Mouse (Mus musculus): Measurements from ENCODE around the gene Rgs7.

The Rgs7 gene

DNA sequence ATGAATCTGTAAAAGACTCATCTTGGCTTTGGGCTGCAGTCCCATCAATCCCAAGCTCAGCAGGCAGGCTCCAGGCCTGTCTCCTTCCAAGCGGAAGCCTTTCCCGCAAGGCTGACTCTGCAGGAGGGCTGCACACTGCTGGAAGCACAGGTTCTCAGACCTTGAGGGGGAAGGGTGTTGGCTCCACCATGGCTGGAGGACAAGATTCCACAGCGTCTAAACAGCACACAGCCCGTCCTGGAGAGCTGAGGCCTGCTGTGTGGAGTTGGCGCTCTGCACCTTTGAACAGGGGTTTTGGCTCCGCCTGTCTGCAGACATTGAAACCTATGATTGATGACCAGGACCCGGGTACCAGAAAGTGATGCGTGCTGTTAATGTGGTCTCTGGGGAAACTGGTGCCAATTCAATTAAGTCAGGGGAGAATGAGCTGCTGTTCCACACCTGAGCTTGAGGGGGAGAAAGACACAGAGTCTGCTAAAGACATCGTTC lies 463.5 kb downstream of the Rgs7 start:
- no peak for DNase-seq (ENCODE audit: low spot score in 2 of 2)

DNA sequence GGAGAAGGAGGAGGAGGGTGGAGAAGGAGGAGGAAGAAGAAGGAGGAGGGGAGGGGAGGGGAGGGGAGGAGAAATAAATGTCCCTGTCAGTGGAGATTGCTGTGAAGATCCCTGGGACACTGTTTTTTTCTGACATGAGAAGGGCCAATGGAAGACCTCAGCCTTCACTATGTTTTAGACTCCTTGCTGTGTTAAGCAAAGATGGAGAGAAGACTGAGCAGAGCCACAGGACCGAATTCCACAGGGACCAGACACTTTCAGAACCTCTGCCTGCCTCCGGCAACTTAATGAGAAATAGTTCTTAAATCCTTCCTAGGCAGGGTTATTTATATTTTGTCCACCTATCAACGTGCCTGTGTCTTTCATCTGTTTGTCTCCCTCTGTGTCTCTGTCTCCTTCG lies 464.0 kb downstream of the Rgs7 start:
- DNase-seq (ENCODE audit: low spot score in 2 of 2) = no peak

- no peak for DNase-seq (ENCODE audit: low spot score in 2 of 2)
Observed at GRCm38 (mm10) chr1:175025781-175026309, 466.5 kb downstream of the Rgs7 start.

DNA sequence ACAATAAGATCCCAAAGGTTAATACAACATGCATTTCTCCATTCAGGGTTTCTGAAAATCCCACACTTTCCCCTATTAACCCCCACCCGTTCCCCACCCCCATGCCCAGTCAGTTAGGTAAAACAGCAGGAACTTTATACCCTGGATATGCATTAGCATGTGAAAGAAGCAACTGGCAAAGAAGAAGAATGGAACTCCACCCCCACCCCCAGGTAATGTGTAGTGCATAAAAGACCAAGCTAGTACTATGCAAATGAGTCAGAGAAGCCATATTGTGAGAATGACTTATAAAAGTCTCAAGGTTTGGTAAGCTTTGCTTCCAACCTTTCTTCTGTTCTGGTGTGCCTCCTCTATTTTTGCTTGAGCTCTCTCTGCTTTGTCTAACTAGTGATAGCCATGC lies 468.2 kb downstream of the Rgs7 start:
- DNase-seq (ENCODE audit: low spot score in 2 of 2) = no peak

Data from thymus, postnatal 10 days (tissue).